Mouse (Mus musculus): ENCODE data around the gene Ctdsp1. TPM values are rescaled to one million over a fixed set of nuclear protein-coding genes. Genes with fewer than 3 reads are reported as not detected.

The Ctdsp1 gene
- polyA plus RNA-seq, 1 experiment from 2014 or later, result 39.2 TPM

DNA sequence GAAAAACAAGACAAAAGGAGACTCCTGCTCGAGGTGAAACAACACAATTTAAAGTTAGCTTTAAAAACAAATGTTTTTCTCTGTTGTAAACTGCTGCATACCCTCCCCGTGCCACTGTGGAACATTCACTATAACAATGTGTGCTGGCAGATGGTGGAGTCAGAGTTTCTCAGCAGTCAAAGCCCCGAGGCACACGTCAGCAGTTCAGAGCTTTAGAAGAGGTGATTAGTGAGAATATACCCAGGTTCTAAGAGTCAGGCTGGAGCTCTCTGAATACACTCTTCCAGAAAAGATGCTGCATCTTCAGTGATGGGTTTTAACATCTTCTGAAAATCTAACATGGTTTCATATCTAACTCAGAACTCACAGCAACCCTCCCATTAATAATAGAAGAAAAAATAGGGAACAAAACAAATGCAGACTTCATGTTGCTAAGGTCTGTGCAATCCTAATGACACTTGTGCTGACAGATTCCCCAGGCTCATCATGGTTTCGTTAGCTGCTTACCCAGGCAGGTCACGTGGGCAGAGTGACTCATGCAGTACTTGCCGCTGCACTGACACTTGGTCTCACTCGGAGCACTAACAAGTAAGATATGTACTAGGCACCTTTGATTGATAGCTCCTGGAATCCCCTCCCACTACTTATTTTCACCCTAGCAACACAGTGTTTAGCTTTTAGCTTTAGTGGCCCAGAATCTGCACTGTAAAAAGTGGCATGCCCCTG is 46.6 kb downstream of the Ctdsp1 start:
- Histone ChIP-seq H3K9me3 (replicated peaks) (no peaks in the 10 kb centered on the region), H3K27me3 (no peaks in the 10 kb centered on the region), H3K4me1 (no peaks in the 10 kb centered on the region), H3K9ac (no peak overlapping the region), H3K4me3 (no peak overlapping the region), H3K27ac (no peak overlapping the region), H3K4me2 (replicated peaks) (no peak overlapping the region), H3K36me3 (peaks cover 48% of the 10 kb centered on the region)
- ATAC-seq (ENCODE audit: low FRiP score), result no peak
- 82% methylated on average over 8 of the region's 8 CpGs for WGBS

GRCm38 (mm10) chr1:74439166-74439876 is 48.0 kb downstream of the Ctdsp1 start:
- Histone ChIP-seq H3K9ac (no peak overlapping the region), H3K4me3 (no peak overlapping the region), H3K27me3 (no peaks in the 10 kb centered on the region), H3K36me3 (peaks cover 53% of the 10 kb centered on the region), H3K27ac (no peak overlapping the region), H3K9me3 (replicated peaks) (no peaks in the 10 kb centered on the region), H3K4me2 (replicated peaks) (no peak overlapping the region), H3K4me1 (no peaks in the 10 kb centered on the region)
- WGBS, result 91% methylated on average over 19 of the region's 19 CpGs
- ATAC-seq (ENCODE audit: low FRiP score), result no peak

GRCm38 (mm10) chr1:74444538-74444937 is 53.2 kb downstream of the Ctdsp1 start:
- H3K36me3 ChIP-seq, result peaks cover 51% of the 10 kb centered on the region
- 94% methylated on average over 2 of the region's 2 CpGs for WGBS
- H3K9me3 ChIP-seq (replicated peaks), result no peaks in the 10 kb centered on the region
- no peak overlapping the region for H3K27ac ChIP-seq
- no peaks in the 10 kb centered on the region for H3K27me3 ChIP-seq
- no peak overlapping the region for H3K4me3 ChIP-seq
- no peak overlapping the region for H3K9ac ChIP-seq
- no peak for ATAC-seq (ENCODE audit: low FRiP score)
- H3K4me1 ChIP-seq, result no peaks in the 10 kb centered on the region
- no peak overlapping the region for H3K4me2 ChIP-seq (replicated peaks)

MicroRNAs encoded within 50 kb of the gene (microRNA counts, 519-probe panel; counts per million panel counts)
- 2,681 counts per million, percentile 66 among the panel's probes with 10 or more counts for microRNA mmu-miR-26b

Small RNAs within 50 kb of the gene (microRNA-seq; reads per million reads assigned to microRNA genes)
- 22,838 reads per million, percentile 98 among the genes with 10 or more reads in this experiment for gene Mir26b

Other genes with a start within 250 kb of the Ctdsp1 start
- not detected in 2 replicates for gene Cxcr2, start 237.5 kb upstream of the Ctdsp1 start, polyA plus RNA-seq (2016; fragmentation: Nextera tagmentation; extraction: Ambion mirVana)
- gene Cxcr1, start 196.9 kb upstream of the Ctdsp1 start, polyA plus RNA-seq (2016; fragmentation: Nextera tagmentation; extraction: Ambion mirVana), result not detected in 2 replicates
- gene Arpc2, start 155.4 kb upstream of the Ctdsp1 start, polyA plus RNA-seq (2016; fragmentation: Nextera tagmentation; extraction: Ambion mirVana), result 370 and 394 TPM in 2 replicates
- 0.19 TPM in 1 of 2 replicates, not detected in the other for gene Gpbar1, start 113.0 kb upstream of the Ctdsp1 start, polyA plus RNA-seq (2016; fragmentation: Nextera tagmentation; extraction: Ambion mirVana)
- 180 and 183 TPM in 2 replicates for gene Aamp, start 106.8 kb upstream of the Ctdsp1 start, polyA plus RNA-seq (2016; fragmentation: Nextera tagmentation; extraction: Ambion mirVana)
- 94.0 and 97.8 TPM in 2 replicates for gene Pnkd, start 106.6 kb upstream of the Ctdsp1 start, polyA plus RNA-seq (2016; fragmentation: Nextera tagmentation; extraction: Ambion mirVana)
- 11.7 and 13.4 TPM in 2 replicates for gene Tmbim1, start 85.9 kb upstream of the Ctdsp1 start, polyA plus RNA-seq (2016; fragmentation: Nextera tagmentation; extraction: Ambion mirVana)
- 1.4 and 1.5 TPM in 2 replicates for gene Catip, start 29.4 kb upstream of the Ctdsp1 start, polyA plus RNA-seq (2016; fragmentation: Nextera tagmentation; extraction: Ambion mirVana)
- gene Slc11a1, start 16.3 kb upstream of the Ctdsp1 start, polyA plus RNA-seq (2016; fragmentation: Nextera tagmentation; extraction: Ambion mirVana), result 2.0 and 2.2 TPM in 2 replicates
- 0.09 and 0.14 TPM in 2 replicates for gene Vil1, start 17.9 kb downstream of the Ctdsp1 start, polyA plus RNA-seq (2016; fragmentation: Nextera tagmentation; extraction: Ambion mirVana)
- gene Cnot9, start 114.5 kb downstream of the Ctdsp1 start, polyA plus RNA-seq (2016; fragmentation: Nextera tagmentation; extraction: Ambion mirVana), result 61.4 and 61.9 TPM in 2 replicates
- gene Plcd4, start 151.4 kb downstream of the Ctdsp1 start, polyA plus RNA-seq (2016; fragmentation: Nextera tagmentation; extraction: Ambion mirVana), result 1.2 and 1.6 TPM in 2 replicates
- 35.3 and 38.5 TPM in 2 replicates for gene Usp37, start 152.8 kb downstream of the Ctdsp1 start, polyA plus RNA-seq (2016; fragmentation: Nextera tagmentation; extraction: Ambion mirVana)
- gene Zfp142, start 196.7 kb downstream of the Ctdsp1 start, polyA plus RNA-seq (2016; fragmentation: Nextera tagmentation; extraction: Ambion mirVana), result 10.1 and 12.1 TPM in 2 replicates
- gene Bcs1l, start 196.8 kb downstream of the Ctdsp1 start, polyA plus RNA-seq (2016; fragmentation: Nextera tagmentation; extraction: Ambion mirVana), result 15.3 and 16.8 TPM in 2 replicates
- gene Rnf25, start 209.9 kb downstream of the Ctdsp1 start, polyA plus RNA-seq (2016; fragmentation: Nextera tagmentation; extraction: Ambion mirVana), result 35.2 and 35.8 TPM in 2 replicates
- gene Stk36, start 209.9 kb downstream of the Ctdsp1 start, polyA plus RNA-seq (2016; fragmentation: Nextera tagmentation; extraction: Ambion mirVana), result 21.3 and 34.3 TPM in 2 replicates